Mouse (Mus musculus) CH12.LX (cell line): ENCODE measurements around the gene Tef. TPM values are rescaled to one million over a fixed set of nuclear protein-coding genes. Genes with fewer than 3 reads are reported as not detected.

Source experiments
- DNase-seq: peaks from one replicate; pipeline ENCODE4 v3.0.0-alpha.2; 2013; ENCODE audit errors: extremely low read depth
- H3K27ac ChIP-seq: 2 replicates; pipeline ENCODE4 v1.5.1; 2012; ENCODE audit warnings: low read depth, mild to moderate bottlenecking, control low read depth, moderate library complexity; ENCODE audit not compliant: insufficient read depth
- H3K27me3 ChIP-seq: replicated peaks from 2 replicates; pipeline ENCODE3; 2012; ENCODE audit warnings: inconsistent platforms
- H3K36me3 ChIP-seq, 2 experiments: replicated peaks in 1 of 2; 2 replicates each; pipeline versions ENCODE3 to v1.6.1; 2012; ENCODE audit warnings: inconsistent platforms in 1 of 2, low read length in 1 of 2, mild to moderate bottlenecking in 1 of 2, mixed read lengths in 1 of 2, moderate library complexity in 1 of 2; ENCODE audit not compliant: control insufficient read depth in 1 of 2, insufficient read depth in 1 of 2
- H3K4me1 ChIP-seq, 2 experiments: 2 replicates each; pipeline ENCODE4 v1.6.1; 2012; ENCODE audit warnings: inconsistent platforms in 1 of 2, moderate library complexity in 1 of 2; ENCODE audit not compliant: insufficient read depth in 2 of 2, control insufficient read depth in 1 of 2
- H3K4me2 ChIP-seq: 2 replicates; pipeline ENCODE4 v1.6.1; 2012; ENCODE audit warnings: low read depth, mild to moderate bottlenecking, control low read depth; ENCODE audit not compliant: poor library complexity, insufficient read depth, severe bottlenecking
- H3K4me3 ChIP-seq, 3 experiments: fragments of 150-350 bp in 1 of 3; sonication (generic) in 1 of 3; replicated peaks in 1 of 3; 2 replicates each; pipeline versions ENCODE3 to v1.5.1; 2011 to 2012; ENCODE audit warnings: low read depth in 2 of 3, low read length in 2 of 3, mild to moderate bottlenecking in 2 of 3, moderate library complexity in 2 of 3, control low read depth in 1 of 3, improper control_type of control experiment in 1 of 3, inconsistent platforms in 1 of 3, mixed read lengths in 1 of 3; ENCODE audit not compliant: poor library complexity in 1 of 3
- H3K79me2 ChIP-seq: replicated peaks from 2 replicates; pipeline ENCODE4 v1.6.1; 2012; ENCODE audit warnings: mild to moderate bottlenecking, moderate library complexity; ENCODE audit not compliant: control insufficient read depth, poor library complexity, insufficient read depth, severe bottlenecking; ENCODE audit errors: extremely low read depth
- H3K9ac ChIP-seq: 2 replicates; pipeline ENCODE4 v1.6.1; 2012; ENCODE audit warnings: low read depth, mild to moderate bottlenecking, control low read depth, moderate library complexity; ENCODE audit not compliant: insufficient read depth
- H3K9me3 ChIP-seq: replicated peaks from 2 replicates; pipeline ENCODE3; 2012; ENCODE audit warnings: low read length, inconsistent platforms, mixed read lengths
- CHD2 ChIP-seq: IDR thresholded peaks from 2 replicates; pipeline ENCODE4 v1.6.1; 2011; ENCODE audit warnings: low read length, improper control_type of control experiment
- CTCF ChIP-seq, 2 experiments: IDR thresholded peaks in 1 of 2; conservative IDR thresholded peaks in 1 of 2; 2 replicates each; pipeline ENCODE4 v1.5.1; 2011 to 2012; ENCODE audit warnings: low read depth in 2 of 2, low read length in 2 of 2, improper control_type of control experiment in 1 of 2, inconsistent platforms in 1 of 2, mild to moderate bottlenecking in 1 of 2, moderate library complexity in 1 of 2
- E2F4 ChIP-seq: IDR thresholded peaks from 2 replicates; pipeline ENCODE4 v1.6.1; 2011; ENCODE audit warnings: low read depth, low read length, improper control_type of control experiment; ENCODE audit not compliant: insufficient replicate concordance
- ELF1 ChIP-seq: IDR thresholded peaks from 2 replicates; pipeline ENCODE4 v1.6.1; 2014; ENCODE audit warnings: low read depth, mild to moderate bottlenecking, inconsistent platforms, low read length, improper control_type of control experiment
- EP300 ChIP-seq: IDR thresholded peaks from 2 replicates; pipeline ENCODE4 v1.6.1; 2011; ENCODE audit warnings: low read length, improper control_type of control experiment
- GABPA ChIP-seq: IDR thresholded peaks from 2 replicates; pipeline ENCODE4 v1.6.1; 2012; ENCODE audit warnings: low read depth, low read length, improper control_type of control experiment, inconsistent platforms; ENCODE audit not compliant: insufficient replicate concordance
- HCFC1 ChIP-seq: IDR thresholded peaks from 2 replicates; pipeline ENCODE4 v1.6.1; 2012; ENCODE audit warnings: low read depth, mild to moderate bottlenecking, inconsistent platforms, low read length, improper control_type of control experiment
- KAT2A ChIP-seq: IDR thresholded peaks from 2 replicates; pipeline ENCODE4 v1.6.1; 2012; ENCODE audit warnings: low read length, improper control_type of control experiment, inconsistent platforms; ENCODE audit not compliant: insufficient replicate concordance
- MAX ChIP-seq: IDR thresholded peaks from 2 replicates; pipeline ENCODE4 v1.6.1; 2011; ENCODE audit warnings: low read length, improper control_type of control experiment
- MXI1 ChIP-seq: IDR thresholded peaks from 2 replicates; pipeline ENCODE4 v1.6.1; 2011; ENCODE audit warnings: mild to moderate bottlenecking, low read depth, low read length, improper control_type of control experiment
- MYC ChIP-seq: IDR thresholded peaks from 2 replicates; pipeline ENCODE4 v1.6.1; 2011; ENCODE audit warnings: low read depth, mild to moderate bottlenecking, improper control_type of control experiment, low read length
- NRF1 ChIP-seq: IDR thresholded peaks from 2 replicates; pipeline ENCODE4 v1.6.1; 2014; ENCODE audit warnings: low read depth, mild to moderate bottlenecking, inconsistent platforms, low read length, improper control_type of control experiment, moderate library complexity
- PAX5 ChIP-seq: IDR thresholded peaks from 2 replicates; pipeline ENCODE4 v1.6.1; 2012; ENCODE audit warnings: low read length, inconsistent platforms, mixed read lengths
- RAD21 ChIP-seq: IDR thresholded peaks from 2 replicates; pipeline ENCODE4 v1.6.1; 2011; ENCODE audit warnings: low read depth, mild to moderate bottlenecking, low read length, improper control_type of control experiment, moderate library complexity
- RCOR1 ChIP-seq: conservative IDR thresholded peaks from 2 replicates; pipeline ENCODE4 v1.6.1; 2012; ENCODE audit warnings: low read depth, mild to moderate bottlenecking, inconsistent platforms, low read length, improper control_type of control experiment
- SIN3A ChIP-seq: IDR thresholded peaks from 2 replicates; pipeline ENCODE4 v1.6.1; 2012; ENCODE audit warnings: low read length, improper control_type of control experiment, inconsistent platforms
- TBP ChIP-seq: conservative IDR thresholded peaks from 2 replicates; pipeline ENCODE4 v1.6.1; 2011; ENCODE audit warnings: low read depth, low read length, improper control_type of control experiment
- UBTF ChIP-seq: IDR thresholded peaks from 2 replicates; pipeline ENCODE4 v1.6.1; 2012; ENCODE audit warnings: low read depth, mild to moderate bottlenecking, inconsistent platforms, low read length, improper control_type of control experiment, moderate library complexity
- USF2 ChIP-seq: conservative IDR thresholded peaks from 2 replicates; pipeline ENCODE4 v1.6.1; 2011; ENCODE audit warnings: low read depth, low read length, improper control_type of control experiment
- ZKSCAN1 ChIP-seq: IDR thresholded peaks from 2 replicates; pipeline ENCODE4 v1.6.1; 2012; ENCODE audit warnings: low read depth, inconsistent platforms, low read length, improper control_type of control experiment, borderline replicate concordance
- ZNF384 ChIP-seq: IDR thresholded peaks from 2 replicates; pipeline ENCODE4 v1.6.1; 2012; ENCODE audit warnings: low read depth, low read length, improper control_type of control experiment, inconsistent platforms
- dilution Hi-C: fragments of 300-500 bp; cut with MboI; formaldehyde crosslinking; loops from 2 replicates; pipeline ENCODE4 v1.14.3; 2020; ENCODE audit warnings: low sequenced_read_pairs; ENCODE audit not compliant: extremely low pct_unique_long_range_greater_than_20kb, extremely low pct_ligation_motif_present
- in situ Hi-C: fragments of 300-500 bp; cut with MboI; formaldehyde crosslinking; loops from 3 replicates; pipeline ENCODE4 v1.14.3; 2019; ENCODE audit warnings: low sequenced_read_pairs, low pct_ligation_motif_present, low pct_unique_long_range_greater_than_20kb, mixed read lengths
- polyA plus RNA-seq: library from polyadenylated mRNA; unstranded; fragments of >175 nt; gene quantifications from 2 replicates; pipeline ENCODE4 v1.2.1, GENCODE M21; 2012; ENCODE audit warnings: low read depth; ENCODE audit not compliant: insufficient read length
- total RNA-seq, 2 experiments: library from RNA; depleted of rRNA; stranded (reverse); fragments of 300-350 nt in 1 of 2; fragments of >200 nt in 1 of 2; gene quantifications; 2 replicates each; pipeline ENCODE4 v1.2.3; 2012 to 2014

Tef gene
- total and polyA plus RNA-seq, 3 experiments, result 14.7 to 17.2 (median 14.9) TPM

- TF ChIP-seq MYC (peak; percentile 73; the same call in 1 of the 2 replicates), MXI1 (peak; percentile 98), KAT2A (no peak), PAX5 (no peak), UBTF (no peak), ELF1 (peak; percentile 55; the same call in 1 of the 2 replicates), HCFC1 (no peak), CHD2 (peak; percentile 67; the same call in 1 of the 2 replicates)
Measured at GRCm38 (mm10) chr15:81810671-81811598, 8.7 kb downstream of the Tef start (continued).

- Histone ChIP-seq H3K27ac (peak overlapping the region; percentile 61), H3K4me3 (peak overlapping the region; percentile 68 to 82 (median 68)), H3K4me2 (peak overlapping the region; percentile 59), H3K9ac (peak overlapping the region; percentile 92), H3K79me2 (peaks cover 9% of the 10 kb centered on the region; the same call in 1 of the 2 replicates), H3K9me3 (no peaks in the 10 kb centered on the region), H3K36me3 (peaks cover 9 to 23% of the 10 kb centered on the region in 2 experiments), H3K4me1 (peaks cover 4 to 19% of the 10 kb centered on the region in 2 experiments), H3K27me3 (peaks cover 29% of the 10 kb centered on the region)
- dilution Hi-C loops, result no loop called here
- DNase-seq, result peak; percentile 31
- in situ Hi-C loops, result no loop called here
- TF ChIP-seq CTCF (conservative IDR thresholded peaks at IDR 0.05 in 1 of 2, IDR thresholded peaks at IDR 0.05 in 1 of 2; ENCODE audit: low read depth in 2 of 2, low read length in 2 of 2), result no peak
- no peak for TF ChIP-seq MAX
- no peak for TF ChIP-seq MYC
- TF ChIP-seq E2F4, result no peak
- TF ChIP-seq ZKSCAN1, result no peak
- no peak for TF ChIP-seq RCOR1
- no peak; the same call in 1 of the 2 replicates for TF ChIP-seq MXI1
- peak; percentile 32; the same call in 1 of the 2 replicates for TF ChIP-seq HCFC1
- TF ChIP-seq NRF1, result no peak
- TF ChIP-seq TBP, result no peak
- no peak for TF ChIP-seq GABPA
- no peak for TF ChIP-seq RAD21
- 0 out of 2 replicates have a peak, but pooled peaks have one; percentile 46 for TF ChIP-seq KAT2A
- no peak for TF ChIP-seq USF2
- no peak for TF ChIP-seq EP300
- peak; percentile 7; the same call in 1 of the 2 replicates for TF ChIP-seq CHD2
- no peak for TF ChIP-seq ZNF384
- no peak for TF ChIP-seq SIN3A
- no peak for TF ChIP-seq PAX5
Measured at GRCm38 (mm10) chr15:81811599-81811996, 9.4 kb downstream of the Tef start.
